Mouse (Mus musculus) left cerebral cortex, adult 11 months (tissue): ENCODE results near the gene Nudcd3.

ENCODE experiments used
- DNase-seq: peaks from one replicate; pipeline ENCODE4 v3.0.0; 2022; ENCODE audit warnings: low spot score

Nudcd3 gene

GRCm38 (mm10) chr11:6063501-6064214, 136.6 kb downstream of the Nudcd3 start:
- DNase-seq, result no peak

DNA sequence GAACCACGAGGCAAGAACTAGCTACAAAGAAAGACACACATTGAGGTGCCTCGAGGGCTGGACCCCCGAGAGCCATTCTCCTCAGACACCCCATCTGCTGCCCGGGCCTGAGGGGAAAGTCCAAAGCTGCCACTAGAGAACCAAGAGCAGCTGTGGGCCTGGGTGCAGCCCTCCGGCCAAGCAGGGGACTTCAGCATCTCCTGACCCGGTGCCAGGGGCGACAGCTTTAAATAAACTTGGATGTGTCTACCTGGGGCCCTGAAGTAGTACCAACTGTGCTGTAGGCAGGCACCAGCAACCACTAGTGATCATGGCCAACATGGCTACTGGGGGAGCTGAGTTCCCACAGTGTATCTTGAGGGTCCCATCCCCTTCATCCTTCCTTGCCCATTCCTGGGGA, 137.2 kb downstream of the Nudcd3 start:
- DNase-seq, result no peak

DNA sequence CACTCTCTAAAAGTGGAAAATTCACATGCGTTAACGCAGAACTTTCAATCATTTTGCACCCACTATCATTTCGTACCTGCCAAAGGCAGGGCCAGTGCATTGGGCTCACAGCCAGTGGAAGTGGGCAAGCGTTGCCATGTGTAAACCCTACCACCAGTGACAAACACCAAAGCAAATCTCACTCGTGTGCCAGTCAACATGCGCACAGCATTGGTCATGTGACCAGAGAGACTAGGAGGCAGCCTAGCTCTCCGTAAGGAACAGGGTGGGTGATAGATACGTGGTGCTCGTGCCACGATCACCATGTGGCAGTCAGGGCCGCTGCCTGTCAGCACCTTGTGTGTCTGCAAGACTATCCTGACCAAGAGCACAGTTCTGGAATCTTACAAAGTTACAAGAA, 137.9 kb downstream of the Nudcd3 start:
- DNase-seq, result no peak

- DNase-seq, result no peak
Observed at GRCm38 (mm10) chr11:6061891-6062290, 138.3 kb downstream of the Nudcd3 start.

DNA sequence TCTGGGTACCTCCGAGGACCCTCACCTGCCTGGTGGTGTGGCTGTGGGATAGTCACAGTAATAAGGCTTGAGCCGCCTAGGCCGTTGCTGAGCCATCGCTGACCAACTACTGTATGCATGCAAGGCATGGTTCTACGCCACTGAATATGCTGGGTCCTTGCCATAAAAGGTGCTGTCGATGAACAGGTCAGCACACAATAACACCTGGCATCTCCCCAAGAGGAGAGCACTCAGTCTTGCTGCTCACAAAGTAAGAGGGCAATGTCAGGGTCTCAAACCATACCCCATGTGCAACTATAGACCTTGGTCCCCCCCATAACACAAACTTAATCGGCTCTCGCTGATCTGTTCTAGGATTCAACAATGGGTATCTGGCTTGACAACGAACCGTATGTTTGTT, 141.1 kb downstream of the Nudcd3 start:
- DNase-seq, result no peak
